Mouse (Mus musculus) T-cell, adult 2 months (primary cell): ENCODE measurements at regions not wholly inside any gene's neighbourhood (a gene's known extent, or its start where the extent isn't known, plus 50 kb on each side); places are given as distances from the start of the nearest gene placed in this dataset.

Experiments
- DNase-seq: peaks from one replicate; pipeline ENCODE4 v3.0.0; 2022; ENCODE audit warnings: low spot score

DNA sequence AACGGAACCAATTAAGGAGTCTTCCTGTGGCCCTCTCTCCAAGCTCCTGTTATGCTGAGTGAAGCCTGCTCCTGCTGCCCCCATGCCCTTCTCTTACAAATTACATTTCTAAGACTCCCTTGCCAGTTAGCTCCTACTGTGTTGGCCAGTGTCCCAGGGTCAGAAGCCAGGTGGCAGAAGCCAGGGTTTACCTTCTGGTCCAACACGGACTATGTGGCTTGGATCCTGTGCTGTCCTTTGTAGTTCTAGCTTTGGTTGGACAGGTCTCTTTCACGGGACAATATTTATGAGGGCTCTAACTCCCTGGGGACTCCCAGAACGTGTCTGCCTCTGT lies 134.3 kb downstream of the Nufip1 start:
- no peak for DNase-seq

DNA sequence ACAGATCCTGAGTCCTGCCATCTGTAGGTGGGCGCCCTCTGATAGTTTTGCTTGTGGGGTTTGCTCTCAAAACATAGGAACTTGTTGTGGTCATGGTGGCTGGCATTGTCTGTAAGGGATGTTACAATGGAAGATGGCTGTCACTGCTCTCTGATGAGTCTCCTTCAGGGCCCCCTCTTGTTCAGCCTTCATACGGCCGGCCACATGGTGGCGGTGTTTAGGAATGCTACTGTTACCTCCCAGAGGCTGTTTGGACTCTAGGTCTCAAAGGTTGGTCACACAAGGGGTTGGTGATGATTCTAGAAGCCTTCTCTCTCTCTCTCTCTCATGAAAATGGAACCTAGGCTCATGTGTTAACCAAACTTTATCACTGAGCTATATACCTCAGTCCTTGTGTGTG lies 137.0 kb downstream of the Nufip1 start:
- DNase-seq, result peak; percentile 1

DNA sequence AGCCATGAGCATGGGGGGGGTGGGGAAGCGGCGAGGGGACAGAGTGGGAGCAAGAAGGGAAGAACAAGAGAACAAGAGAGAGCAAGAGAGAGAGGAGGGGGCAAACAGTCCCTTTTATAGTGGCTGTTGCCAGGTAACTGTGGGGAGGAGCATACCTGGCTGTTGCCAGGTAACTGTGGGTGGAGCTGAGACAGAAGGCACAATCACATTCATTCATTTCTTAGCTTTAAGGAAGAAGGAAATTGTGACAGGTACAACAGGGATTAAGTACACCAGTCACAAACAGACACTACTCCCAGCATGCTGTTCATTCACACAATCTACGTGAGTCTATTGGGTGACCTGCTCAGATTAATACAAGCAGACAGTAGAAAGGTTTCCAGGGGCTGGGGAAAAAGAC lies 143.2 kb downstream of the Nufip1 start:
- no peak for DNase-seq

DNA sequence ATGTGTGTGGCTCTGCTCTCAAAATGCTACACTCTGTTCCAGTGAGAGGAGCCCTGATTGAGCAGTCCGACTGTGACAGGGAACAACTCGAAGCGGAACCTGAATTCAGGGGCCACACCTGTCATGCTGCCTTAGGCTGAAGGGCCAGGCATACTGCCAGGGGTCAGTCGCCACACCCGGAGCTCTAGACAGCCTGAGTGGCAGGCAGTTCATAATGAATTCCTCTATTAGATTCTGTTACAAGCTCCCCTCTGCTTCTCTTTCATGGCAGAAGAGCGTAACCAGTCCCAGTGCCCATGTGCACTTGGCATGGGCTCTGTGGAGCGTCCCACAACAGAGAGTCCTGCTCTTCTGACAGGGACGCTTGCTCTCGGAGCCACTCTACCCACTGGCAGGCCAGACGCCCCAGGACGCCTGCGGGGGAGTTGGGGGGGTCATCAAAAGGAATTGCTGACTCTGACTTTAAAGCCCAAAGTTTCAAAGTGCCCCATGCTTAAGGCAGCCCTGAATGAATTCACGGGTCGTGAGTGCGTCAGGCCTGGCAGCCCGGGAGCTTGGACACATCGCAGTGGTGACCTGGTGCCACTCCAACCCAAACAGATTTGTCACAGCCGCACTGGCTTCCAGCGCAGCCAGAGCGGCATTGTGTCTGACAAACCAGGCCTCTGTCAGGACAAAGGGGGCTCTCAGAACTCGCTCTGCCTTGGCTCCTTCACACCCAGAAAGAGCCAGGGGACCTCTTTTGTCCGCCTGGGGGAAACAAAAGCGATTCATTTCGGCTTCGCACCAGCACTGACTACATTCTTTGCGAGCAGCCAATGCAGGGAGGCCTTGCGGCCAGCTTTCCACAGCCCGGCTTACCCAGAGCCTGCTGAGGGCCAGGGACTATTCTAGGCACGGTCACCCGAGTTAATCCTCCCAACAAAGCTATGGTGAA lies 144.1 kb downstream of the Nufip1 start:
- DNase-seq, result no peak

DNA sequence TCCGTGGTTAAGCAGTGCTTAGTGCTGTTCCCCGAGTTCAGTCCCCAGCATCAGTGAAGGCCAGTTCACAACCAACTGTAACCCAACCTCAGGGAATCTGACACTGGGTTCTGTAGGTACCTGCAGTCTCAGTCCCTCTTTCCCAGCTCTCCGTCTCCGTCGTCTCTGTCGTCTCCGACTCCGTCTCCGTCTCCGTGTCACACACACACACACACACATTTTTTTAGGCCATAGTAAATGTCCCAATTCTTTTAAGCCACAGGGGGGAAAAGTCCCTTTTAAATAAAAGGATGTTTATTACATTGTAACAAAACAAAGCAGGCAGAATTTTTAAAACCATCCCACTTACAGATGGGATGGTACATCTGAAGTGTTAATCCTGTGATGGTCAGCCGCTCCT lies 145.3 kb downstream of the Nufip1 start:
- DNase-seq, result no peak

DNA sequence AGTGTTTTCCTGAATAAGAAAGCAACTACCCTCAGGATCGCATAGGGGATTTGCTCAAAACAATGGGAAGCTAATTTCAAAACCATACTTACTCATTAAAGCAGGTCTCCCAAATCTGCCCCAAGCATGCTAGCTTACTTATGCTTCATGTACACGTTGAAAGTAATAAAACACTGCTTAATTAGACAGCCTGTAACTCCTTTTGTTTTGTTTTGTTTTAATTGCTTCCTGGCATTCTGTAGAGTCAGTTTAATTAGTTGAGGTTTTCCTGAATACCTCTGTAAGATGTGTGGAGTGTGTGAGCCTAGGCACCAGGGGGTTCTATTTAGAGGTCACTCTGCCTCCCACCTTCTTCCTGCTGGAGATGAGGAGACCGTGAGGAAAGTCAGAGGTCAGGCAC lies 147.9 kb downstream of the Nufip1 start:
- DNase-seq, result no peak

DNA sequence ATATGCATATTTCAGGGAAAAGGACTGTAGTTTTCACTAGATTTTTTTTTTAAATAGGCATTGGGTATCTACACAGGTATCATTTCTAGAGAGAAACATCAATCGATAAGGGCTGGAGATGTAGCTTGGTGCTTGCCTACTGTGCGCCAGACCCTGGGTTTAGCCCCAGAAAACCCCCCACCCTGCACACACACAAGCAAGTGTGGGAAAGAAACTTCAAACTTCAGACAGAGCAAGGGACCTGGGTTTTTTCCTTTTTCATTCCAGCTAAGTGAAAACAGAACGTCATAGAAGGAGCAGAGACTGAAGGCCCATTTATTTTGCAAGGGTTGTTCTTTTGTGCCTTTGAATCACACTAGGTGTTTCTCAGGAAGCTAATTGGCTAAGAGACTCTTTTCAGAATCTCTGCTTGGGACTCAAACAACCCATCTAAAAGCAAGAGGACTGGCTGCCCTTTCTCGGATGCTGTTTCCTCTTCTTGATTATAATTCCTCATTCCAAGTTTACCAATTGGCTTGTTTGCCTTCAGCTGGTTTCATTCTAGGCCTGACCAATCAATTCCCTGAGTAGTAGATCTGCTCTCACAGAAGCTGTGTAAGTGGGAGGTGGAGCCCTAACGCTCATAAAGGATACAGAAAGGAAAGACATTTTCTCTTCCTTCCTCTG lies 150.1 kb downstream of the Nufip1 start:
- DNase-seq, result no peak

DNA sequence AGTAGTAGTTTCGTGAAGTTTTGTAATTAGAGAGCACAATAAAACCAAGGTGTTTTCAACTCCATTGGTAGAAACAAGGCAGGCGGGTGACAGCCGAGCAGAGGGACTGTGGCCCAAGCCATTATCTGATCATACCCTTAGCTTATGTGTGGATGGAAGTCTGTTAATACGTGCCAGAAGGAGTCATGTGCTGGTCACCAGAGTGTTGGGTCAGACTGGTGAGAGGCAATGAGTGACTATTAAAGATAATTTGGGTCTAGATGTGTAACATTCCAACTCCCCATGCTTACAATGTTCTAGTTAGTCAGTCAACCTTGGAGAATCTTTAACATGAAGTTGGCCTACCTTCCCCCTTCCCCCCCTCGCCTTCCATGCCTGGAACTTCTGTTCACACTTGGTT lies 151.1 kb upstream of the Tsc22d1 start:
- DNase-seq, result no peak

DNA sequence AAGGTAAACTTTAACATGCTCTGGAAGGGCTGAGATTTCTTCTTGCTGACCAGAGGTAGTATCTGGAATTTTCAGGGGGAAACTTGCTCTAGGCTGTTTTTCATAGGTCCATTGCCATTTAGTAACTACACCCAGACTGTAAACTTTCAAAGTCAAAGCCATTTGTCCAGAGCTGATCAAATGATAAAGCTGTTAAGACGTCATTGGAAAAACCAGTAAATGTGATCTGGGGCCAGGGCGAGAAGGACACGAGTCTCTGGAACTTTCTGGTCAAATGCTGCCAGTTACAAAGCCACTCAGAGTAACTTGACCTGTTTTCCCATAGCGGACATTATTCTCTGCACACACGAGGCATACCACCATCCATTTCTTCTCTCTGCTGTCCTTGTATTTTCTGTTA lies 148.9 kb upstream of the Tsc22d1 start:
- DNase-seq, result no peak

DNA sequence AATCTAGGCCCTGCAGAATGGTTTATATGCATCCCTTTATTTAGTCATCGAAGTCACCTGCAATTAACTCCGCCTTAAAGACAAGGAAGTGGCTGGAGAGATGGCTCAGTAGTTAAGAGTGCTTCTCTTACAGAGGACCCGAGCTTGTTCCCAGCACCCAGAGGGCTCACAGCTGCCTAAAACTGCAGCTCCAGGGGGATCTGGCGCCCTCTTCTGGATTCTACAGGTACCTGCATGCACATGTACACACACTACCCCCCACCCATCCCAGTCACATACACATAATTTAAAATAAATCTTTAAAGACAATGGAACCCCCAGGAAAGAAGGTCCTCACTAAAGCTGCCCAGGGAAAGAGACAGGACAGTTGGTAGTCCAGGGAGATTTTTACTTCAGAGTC lies 148.5 kb upstream of the Tsc22d1 start:
- no peak for DNase-seq

DNA sequence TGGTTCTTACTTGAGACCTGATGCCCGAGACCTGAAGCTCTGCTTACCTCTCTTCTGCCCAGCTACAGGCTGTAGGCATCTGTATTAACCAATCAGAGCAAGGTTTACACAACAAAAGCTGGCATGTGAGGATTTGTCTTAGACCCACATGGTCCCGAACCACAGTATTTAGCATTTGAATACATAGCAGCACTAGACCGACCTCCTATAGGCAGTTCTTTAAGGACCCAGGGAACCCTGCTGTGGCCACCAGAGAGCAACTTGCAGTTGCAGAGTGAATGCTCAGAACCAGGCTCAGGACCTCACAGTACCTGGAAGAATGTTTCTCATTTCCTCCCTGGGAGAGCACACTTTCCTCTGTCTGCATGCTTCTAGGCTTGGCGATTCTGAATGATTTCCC lies 147.7 kb upstream of the Tsc22d1 start:
- DNase-seq, result no peak

DNA sequence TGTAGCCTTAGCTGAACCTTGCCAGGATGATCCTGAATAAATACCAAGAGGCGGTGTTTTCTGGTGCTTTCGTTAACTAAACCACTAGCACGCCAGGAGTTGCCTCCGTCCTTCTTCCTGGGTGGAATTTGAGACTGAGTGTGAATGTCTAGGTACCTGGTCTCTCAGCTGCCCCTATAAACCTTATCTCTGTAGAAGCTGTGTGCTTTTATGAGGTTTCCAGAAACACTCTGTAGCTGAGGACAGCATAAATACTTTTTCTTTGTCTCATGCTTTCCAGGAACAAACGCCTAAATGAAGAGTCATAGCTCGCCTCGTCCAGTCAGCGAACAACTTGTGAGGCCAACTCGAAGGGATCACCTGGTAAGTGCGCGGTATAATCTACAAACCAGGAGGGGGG lies 143.6 kb upstream of the Tsc22d1 start:
- no peak for DNase-seq

DNA sequence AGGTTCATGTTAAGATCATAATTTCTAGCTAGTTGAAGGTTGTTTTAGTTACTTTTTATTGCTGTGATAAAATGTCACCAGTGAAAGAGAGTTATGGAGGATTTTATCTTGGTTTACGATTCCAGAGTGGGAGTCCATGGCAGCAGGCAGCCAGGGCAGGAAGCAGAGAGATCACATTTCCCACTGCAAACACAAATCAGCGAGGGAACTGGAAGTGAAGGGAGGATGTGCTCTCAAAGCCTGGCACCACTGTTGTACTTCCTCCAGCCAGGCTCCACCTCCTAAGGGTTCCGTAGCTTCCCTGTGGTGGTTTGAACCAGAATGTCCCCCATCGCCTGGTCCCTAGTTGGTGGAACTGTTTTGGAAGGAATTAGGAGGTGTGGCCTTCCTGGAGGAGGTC lies 141.9 kb upstream of the Tsc22d1 start:
- DNase-seq, result no peak

DNA sequence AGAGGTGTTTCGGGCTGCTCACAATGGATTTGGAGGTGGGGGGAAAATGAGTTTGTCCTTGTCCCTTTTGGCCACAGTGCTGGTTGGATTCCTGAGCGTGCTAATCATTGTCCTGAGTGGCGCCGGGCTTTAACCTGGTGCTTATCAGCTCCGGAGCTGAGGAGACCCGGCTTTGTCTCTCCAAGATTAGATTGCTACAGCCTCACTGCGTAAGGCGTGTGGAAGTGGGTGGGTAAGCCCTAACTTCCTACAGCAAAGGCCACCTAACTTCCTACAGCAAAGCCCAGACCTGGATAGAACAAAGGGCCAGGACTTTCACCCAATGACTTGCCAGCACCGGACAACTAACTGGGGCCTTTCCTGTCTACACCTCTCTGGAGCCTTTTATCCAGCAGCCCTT lies 138.1 kb upstream of the Tsc22d1 start:
- no peak for DNase-seq

DNA sequence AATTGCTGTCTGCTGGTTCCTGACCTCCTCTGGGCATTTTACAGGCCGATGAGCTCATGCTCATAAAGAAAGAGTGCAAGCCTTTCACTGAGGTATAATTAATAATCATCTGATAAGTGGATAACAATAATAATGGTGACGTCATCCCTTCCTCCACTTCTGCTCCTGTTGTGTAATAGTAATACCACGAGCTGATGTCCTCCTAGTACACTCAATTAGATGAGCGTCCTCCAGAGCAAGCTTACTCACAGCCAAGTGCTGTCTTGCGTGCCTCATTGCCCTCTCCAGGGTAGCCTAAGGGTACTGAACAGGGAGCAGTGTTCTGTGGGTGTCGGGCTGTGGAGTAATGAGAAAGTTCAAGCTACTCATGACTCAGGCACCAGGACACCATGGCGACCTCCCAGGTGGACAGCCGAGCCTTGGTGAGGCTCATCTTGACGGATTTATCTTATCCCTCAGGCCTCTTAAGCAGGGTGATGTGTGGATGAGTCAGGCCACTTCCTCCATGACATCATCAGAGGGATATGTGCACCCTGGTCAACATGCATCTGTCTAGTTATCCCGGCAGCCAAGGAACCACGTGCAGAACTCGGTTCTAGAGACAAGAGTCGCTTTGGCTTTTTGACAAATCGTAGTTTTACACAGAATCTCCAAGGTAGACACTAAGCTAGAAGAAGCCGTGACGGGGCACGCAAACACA lies 135.9 kb upstream of the Tsc22d1 start:
- no peak for DNase-seq

DNA sequence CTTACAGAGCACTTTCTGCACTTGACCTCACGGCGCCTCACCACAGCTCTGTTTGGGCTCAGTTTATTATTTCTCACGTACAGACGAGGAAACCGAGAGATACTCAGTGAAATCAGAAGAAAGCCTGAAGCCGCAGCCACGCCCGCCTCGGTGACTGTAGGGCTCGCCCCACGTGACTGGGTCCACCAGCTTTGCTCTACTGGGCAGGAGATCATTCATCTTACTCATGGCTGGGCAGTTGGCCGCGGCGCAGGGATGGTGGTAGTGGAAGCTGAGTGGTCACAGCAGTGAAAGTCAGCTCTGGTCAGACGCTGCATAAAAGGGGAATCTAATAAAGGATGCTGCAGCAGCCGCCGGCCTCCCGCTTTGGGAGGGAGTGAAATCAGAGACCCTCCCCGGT lies 135.2 kb upstream of the Tsc22d1 start:
- DNase-seq, result no peak

DNA sequence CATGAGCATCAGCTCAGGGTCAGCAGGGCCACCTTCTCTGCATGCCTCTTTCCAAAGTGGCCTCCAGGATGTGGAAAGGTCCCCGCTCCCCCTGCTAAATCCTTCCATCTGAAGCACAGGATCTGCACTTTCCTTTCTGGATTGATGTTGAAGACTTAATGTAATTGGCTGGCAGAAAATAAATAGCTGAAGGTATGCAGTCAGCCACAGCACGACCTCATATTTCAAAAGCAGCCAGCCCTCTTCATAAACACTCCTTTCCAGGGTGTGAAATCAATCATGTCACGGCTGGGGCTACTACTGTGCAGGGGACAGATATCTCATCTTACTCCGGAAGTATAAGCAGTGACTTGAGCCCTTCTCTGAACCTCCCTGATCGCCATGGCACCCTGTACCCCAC lies 132.9 kb upstream of the Tsc22d1 start:
- no peak for DNase-seq

DNA sequence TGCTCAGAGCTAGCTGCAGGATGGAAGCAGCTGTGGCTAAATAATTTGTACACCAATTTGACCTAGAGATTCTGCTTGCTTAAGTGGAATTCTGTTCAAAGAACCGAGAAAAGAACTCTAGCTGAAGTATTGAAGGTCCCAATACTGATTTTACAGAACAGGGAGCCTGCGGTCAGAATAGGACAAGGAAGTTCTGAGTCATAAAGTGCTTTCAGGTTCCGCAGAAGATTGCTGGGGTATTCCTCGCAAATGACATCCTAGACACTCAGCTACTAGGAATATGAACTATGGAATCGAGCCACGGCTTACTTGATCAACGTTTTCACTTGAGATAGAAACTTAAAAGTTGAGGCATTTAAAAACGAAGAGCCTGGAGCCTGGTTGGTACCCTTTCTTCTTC lies 127.0 kb upstream of the Tsc22d1 start:
- DNase-seq, result no peak

DNA sequence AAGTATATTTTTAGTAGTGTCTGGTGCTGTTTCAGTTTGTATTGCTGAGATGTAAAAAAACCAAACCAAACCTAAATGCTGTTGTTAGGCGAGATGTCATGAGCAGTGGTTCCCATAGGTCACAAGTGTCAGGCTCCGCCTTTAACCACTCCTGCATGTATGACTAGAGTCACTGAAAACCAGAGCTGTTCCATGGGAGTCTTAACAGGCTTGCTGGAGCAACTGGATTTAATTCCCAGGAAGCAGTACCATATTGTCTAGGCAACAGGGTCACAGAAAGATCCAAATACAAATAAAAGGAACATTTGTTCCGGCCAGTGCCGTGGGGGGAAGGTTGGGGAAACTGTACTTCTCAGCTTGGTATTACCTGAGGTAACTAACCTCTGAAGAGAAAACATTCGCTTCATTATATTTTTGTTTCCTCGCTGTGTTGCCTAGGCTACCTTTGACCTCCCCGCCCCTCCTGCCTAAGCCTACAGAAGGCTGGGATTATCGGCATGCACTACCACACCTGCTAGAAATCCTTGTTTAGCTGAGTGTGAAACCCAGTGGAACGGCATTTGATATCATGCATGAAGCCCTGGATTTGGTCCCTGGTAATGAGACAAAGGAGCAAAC lies 124.3 kb upstream of the Tsc22d1 start:
- no peak for DNase-seq

DNA sequence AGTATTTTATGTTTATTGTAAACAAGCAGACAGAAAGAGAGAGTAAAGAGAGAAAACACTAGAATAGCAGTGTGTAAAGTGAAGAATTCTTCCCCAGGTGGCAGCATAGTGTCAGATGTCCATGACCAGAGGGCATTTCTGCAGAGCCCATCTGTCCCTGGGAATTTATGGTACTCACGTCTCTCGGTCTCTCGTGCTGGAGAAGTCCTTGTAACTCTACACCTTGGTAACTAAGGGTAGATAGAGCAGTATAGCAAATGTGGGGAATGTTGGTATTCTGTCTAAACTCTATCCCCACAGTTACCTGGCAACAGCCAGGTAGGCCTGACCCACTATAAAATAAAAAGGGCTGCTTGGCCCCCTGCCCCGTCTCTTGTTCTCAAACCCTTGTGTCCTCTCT lies 122.5 kb upstream of the Tsc22d1 start:
- DNase-seq, result no peak

DNA sequence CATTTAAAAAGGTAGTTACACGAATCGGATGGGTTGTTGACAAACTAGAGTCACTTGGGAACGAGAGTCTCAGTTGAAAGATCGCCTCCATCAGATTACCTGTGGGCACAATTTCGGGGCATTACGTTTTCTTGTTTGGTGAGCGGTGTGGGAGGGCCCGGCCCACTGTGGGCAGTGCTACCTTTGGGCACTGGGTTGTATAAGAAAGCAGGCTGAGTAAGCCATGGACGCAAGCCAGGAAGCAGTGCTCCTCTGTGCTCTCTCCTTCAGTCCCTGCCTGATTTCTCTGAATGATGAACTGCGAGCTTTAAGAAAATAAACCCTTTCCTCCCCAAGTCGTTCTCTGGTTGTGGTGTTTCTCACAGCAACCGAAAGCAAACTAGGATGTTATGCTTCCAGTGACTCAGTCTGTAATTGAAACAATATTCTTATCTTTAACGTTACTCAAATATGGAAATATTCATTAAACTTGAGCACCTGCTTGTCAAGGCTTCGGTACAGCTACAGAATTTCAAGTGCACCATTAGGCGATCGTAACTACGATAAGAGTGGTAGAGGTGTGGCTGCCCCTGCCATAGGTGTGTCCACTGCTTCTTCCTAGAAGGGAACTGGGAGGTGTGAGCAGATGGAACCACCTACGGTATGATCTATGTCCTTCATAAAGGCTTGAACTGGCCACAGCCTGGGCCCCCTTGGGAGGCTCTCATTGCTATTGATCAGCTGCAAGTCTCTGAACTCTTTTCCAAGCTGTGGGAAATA lies 119.2 kb upstream of the Tsc22d1 start:
- no peak for DNase-seq

DNA sequence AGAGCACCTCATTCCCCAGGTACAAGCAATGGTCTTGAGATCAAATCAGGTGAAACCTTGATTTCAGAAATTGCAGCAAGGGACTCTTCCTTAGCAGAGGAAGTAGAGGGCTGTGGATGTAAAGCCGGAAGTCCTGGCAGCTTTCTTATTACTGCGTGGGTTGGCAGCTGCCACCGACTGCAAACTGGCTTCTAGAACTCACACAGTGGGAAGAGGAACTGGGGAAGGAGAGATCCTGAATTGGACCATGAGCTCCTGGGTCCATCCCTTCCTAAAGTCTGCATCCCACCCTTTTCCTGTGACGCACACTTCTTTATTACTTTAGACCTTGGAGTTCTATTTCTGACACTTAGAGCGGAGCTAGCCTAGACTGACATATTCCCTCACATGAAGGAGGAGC lies 116.9 kb upstream of the Tsc22d1 start:
- no peak for DNase-seq
